Comparison of ENCODE assay signal across 10 mouse cellular contexts in genomic region chr11:104288835-104289198, GRCm38 (mm10). TPM values are rescaled to one million over a fixed set of nuclear protein-coding genes. Genes with fewer than 3 reads are reported as not detected.
A peak's percentile ranks its signal among the peaks of the same experiment; 100 is the strongest.
DNase-seq lines count a peak whose midpoint lies in the region; ATAC-seq and TF ChIP-seq lines count a peak whose summit lies in the region.
"Had no signal": no experiment of that assay in that cellular context is flagged by ENCODE, and none has a peak within 500 bp of the region (broad histone marks: within the 10 kb centered on the region; RNA-seq: fewer than 3 reads in every experiment).

No protein-coding gene starts in this region.

- intact Hi-C loops in left cerebral cortex, adult 2 months (cut with DNase I): loop anchor here (1.0 to 2.0 kb wide), 2 partner anchors 34 to 58 kb away; partner anchors contain the start of gene Mapt
- intact Hi-C loops in left cerebral cortex, postnatal 10 days (cut with DNase I): no loop called here

- no peaks in the 10 kb centered on the region for H3K4me1 ChIP-seq in embryonic fibroblast, embryonic 13.5 days (ENCODE audit: control insufficient read depth, insufficient read depth, low read length)

- H3K27ac ChIP-seq in left cerebral cortex, adult 2 months: peak overlapping the region; percentile 90
- H3K27ac ChIP-seq in embryonic fibroblast, embryonic 13.5 days (ENCODE audit: insufficient read depth, low read length): peak overlapping the region; percentile 3; the same call in 1 of the 2 replicates
- H3K27ac ChIP-seq: heart, embryonic 13.5 days had no signal

- H3K4me3 ChIP-seq in left cerebral cortex, adult 2 months: no peak overlapping the region
- H3K4me3 ChIP-seq in embryonic fibroblast, embryonic 13.5 days (ENCODE audit: insufficient read depth, low read length): no peak overlapping the region
- H3K4me3 ChIP-seq in myocyte: no peak overlapping the region
- H3K4me3 ChIP-seq: heart, embryonic 13.5 days had no signal

- H3K36me3 ChIP-seq in myocyte (ENCODE audit: control insufficient read depth, insufficient read depth): no peaks in the 10 kb centered on the region
- H3K36me3 ChIP-seq: G1E; heart, embryonic 13.5 days had no signal

- peak in 1 of 2 experiments; percentile 65 for DNase-seq in left cerebral cortex, adult 2 months (ENCODE audit: extremely low spot score in 1 of 2, low spot score in 2 of 2)
- DNase-seq in left cerebral cortex, postnatal 10 days (ENCODE audit: extremely low spot score in 1 of 2, low spot score in 2 of 2): no peak
- DNase-seq in kidney, postnatal 10 days: peak; percentile 36
- no peak for DNase-seq in yolk sac, embryonic 10.5 days (ENCODE audit: low spot score)
- no peak for DNase-seq in gastrocnemius, postnatal 25 days

- no peak overlapping the region for H3ac ChIP-seq in myocyte (ENCODE audit: control insufficient read depth, insufficient read length)

- ATAC-seq in megakaryocyte, adult 5-6 weeks (ENCODE audit: poor library complexity, severe bottlenecking): no peak

- TF ChIP-seq CTCF in left cerebral cortex, adult 2 months (IDR thresholded peaks at IDR 0.05): no peak
- no peak for TF ChIP-seq CTCF in embryonic fibroblast, embryonic 13.5 days (IDR thresholded peaks at IDR 0.05; ENCODE audit: borderline replicate concordance, insufficient read depth, low read length)

- peak overlapping the region; percentile 43 for H3K4me2 ChIP-seq in myocyte (ENCODE audit: low read depth)

- TF ChIP-seq POLR2A in embryonic fibroblast, embryonic 13.5 days (IDR thresholded peaks at IDR 0.05; ENCODE audit: low read depth, low read length): no peak
- TF ChIP-seq POLR2A in myocyte (IDR thresholded peaks at IDR 0.05; ENCODE audit: insufficient read length, low read depth): no peak

- H3K27me3 ChIP-seq in myocyte (ENCODE audit: control insufficient read depth, insufficient read depth, insufficient read length): no peaks in the 10 kb centered on the region
- H3K27me3 ChIP-seq: heart, embryonic 13.5 days had no signal

- no peaks in the 10 kb centered on the region for H3K79me2 ChIP-seq in myocyte (ENCODE audit: control insufficient read depth, insufficient read depth)

TF ChIP-seq in myocyte, 11 proteins besides CTCF, POLR2A, EP300 and RAD21:
- TF ChIP-seq E2F4 (IDR thresholded peaks at IDR 0.05; ENCODE audit: insufficient read depth): no peak
- TF ChIP-seq MYOG (IDR thresholded peaks at IDR 0.05; ENCODE audit: control insufficient read depth in 1 of 3, insufficient read depth in 1 of 3, insufficient read length in 2 of 3, low read depth in 2 of 3): peak in 1 of 3 experiments; percentile 42
TF ChIP-seq in myocyte: peak in this region for 1.

RNA-seq across cellular contexts. Expression of gene Mapt, which starts 57.6 kb away (rescaled TPM):
- total RNA-seq in left cerebral cortex, adult 2 months (2021): 100 to 1,000 TPM; 353 to 364 TPM
- total RNA-seq in left cerebral cortex, postnatal 10 days (2021): 100 to 1,000 TPM; 526 to 602 TPM
- polyA plus RNA-seq in embryonic fibroblast, embryonic 13.5 days (2011; ENCODE audit: insufficient read length, low read depth, missing spikeins): 0.26 and 0.33 TPM in 2 replicates
- polyA plus RNA-seq in myocyte (2012; fragmentation: generic; extraction: Trizol): 8.0 TPM
- total RNA-seq in gastrocnemius, postnatal 25 days (2021): 10 to 100 TPM; 52.5 to 58.5 TPM
- total RNA-seq in megakaryocyte, adult 5-6 weeks (2015): 0.09 and 0.36 TPM in 2 replicates
- total RNA-seq in megakaryocyte, adult 5-6 weeks (2017): 0.48 and 1.5 TPM in 2 replicates

Comparison
In these comparisons a context has a peak if more than half of its experiments do, and no peak if none do; other contexts are left out.
1. RNA of gene Mapt, which starts 57.6 kb away (total RNA-seq): 526 to 602 TPM in left cerebral cortex, postnatal 10 days, 353 to 364 TPM in left cerebral cortex, adult 2 months and 52.5 to 58.5 TPM in gastrocnemius, postnatal 25 days; 0.09 to 1.5 TPM in megakaryocyte, adult 5-6 weeks; every median in the first group is over 10 times any median in the second.